Mouse (Mus musculus) thymus, adult 2 months (tissue): ENCODE data around the gene Siah3.

Source experiments
- CTCF ChIP-seq: fragments of 200-500 bp; IDR thresholded peaks from 2 replicates; pipeline ENCODE4 v1.5.1; 2012; ENCODE audit warnings: mild to moderate bottlenecking, control low read depth, low read length, moderate library complexity, borderline replicate concordance; ENCODE audit not compliant: control insufficient read depth, poor library complexity, insufficient read depth; ENCODE audit errors: extremely low read depth
- POLR2A ChIP-seq: fragments of 200-500 bp; IDR thresholded peaks from 2 replicates; pipeline ENCODE4 v1.6.1; 2012; ENCODE audit warnings: mild to moderate bottlenecking, low read length, control low read depth, moderate library complexity; ENCODE audit not compliant: control insufficient read depth, poor library complexity, insufficient read depth; ENCODE audit errors: extremely low read depth

DNA sequence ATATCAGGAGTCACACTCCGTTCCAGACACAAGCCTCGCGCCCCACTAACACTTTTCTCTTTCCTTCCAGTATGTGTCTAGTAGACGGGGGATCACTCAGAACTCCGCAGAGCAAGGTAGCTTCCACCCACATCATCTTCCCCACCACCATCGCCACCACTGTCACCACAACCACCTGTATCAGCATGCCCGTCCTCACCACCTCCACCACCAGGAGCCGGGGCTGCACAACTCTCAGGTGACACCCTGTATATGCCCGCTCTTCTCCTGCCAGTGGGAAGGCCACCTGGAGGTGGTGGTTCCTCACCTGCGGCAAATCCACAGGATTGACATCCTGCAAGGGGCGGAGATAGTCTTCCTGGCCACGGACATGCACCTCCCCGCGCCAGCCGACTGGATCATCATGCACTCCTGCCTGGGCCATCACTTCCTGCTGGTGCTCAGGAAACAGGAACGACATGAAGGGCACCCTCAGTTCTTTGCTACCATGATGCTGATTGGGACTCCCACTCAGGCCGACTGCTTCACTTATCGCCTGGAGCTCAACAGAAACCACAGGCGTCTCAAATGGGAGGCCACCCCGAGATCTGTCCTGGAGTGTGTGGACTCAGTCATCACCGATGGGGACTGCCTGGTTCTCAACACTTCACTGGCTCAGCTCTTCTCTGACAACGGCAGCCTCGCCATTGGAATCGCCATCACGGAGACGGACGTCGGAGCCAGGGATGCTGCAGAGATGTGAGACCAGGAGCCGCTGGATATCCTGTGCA is 69.8 kb downstream of the Siah3 start:
- TF ChIP-seq CTCF (no peak), POLR2A (no peak)
